Mouse (Mus musculus) cortical plate, adult 2 months (tissue): Measurements from ENCODE around the gene Tiam1.

Source experiments
- CTCF ChIP-seq: fragments of 200-500 bp; IDR thresholded peaks from 2 replicates; pipeline ENCODE4 v1.5.1; 2011; ENCODE audit warnings: mild to moderate bottlenecking, control low read depth, low read length; ENCODE audit not compliant: insufficient read depth; ENCODE audit errors: extremely low read depth
- POLR2A ChIP-seq: fragments of 200-500 bp; IDR thresholded peaks from 2 replicates; pipeline ENCODE4 v1.6.1; 2011; ENCODE audit warnings: mild to moderate bottlenecking, low read length, control low read depth; ENCODE audit not compliant: insufficient read depth; ENCODE audit errors: extremely low read depth

- TF ChIP-seq CTCF, result peak; percentile 98
- TF ChIP-seq POLR2A, result no peak
Observed at GRCm38 (mm10) chr16:90167646-90168045, 24.1 kb upstream of the Tiam1 start.
